Mouse (Mus musculus) NIH3T3 (cell line): ENCODE measurements around the gene Robo2.
A peak's percentile ranks its signal among the peaks of the same experiment; 100 is the strongest.

Source experiments
- DNase-seq: peaks from one replicate; pipeline ENCODE4 v3.0.0-alpha.2; 2012; ENCODE audit warnings: low read depth

Robo2 gene

DNA sequence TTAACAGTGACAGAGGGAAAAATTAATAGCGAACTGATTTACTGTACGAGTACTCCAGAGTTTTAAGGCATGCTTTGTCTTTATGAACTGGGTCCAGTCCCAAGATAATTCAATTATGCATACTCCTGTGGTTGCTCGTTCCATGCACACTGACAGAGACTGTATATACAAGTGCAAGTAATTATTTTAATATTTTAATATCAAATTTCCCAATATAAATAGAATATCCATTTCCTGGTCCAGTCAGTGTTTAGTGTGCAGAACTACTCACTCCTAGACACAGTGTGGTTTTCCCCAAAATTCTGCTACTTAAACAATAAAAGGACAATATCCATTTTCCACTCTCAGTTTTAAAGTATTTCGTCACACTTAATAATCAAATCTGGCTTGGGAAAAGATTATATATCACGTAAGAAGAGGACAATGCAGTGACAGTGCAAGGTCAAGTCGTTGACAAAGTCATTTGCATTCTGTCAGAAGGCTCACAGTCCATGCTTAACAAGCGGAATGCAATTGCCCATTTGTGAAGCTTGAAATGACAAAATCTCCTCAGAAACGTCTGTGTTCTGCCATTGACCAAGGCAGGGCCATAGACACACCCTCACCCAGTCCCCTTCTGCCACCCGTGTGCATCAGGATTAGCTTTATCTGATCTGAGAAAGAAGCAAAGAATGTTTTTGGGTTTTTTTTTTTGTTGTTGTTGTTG, 89.8 kb downstream of the Robo2 start:
- DNase-seq, result no peak

DNA sequence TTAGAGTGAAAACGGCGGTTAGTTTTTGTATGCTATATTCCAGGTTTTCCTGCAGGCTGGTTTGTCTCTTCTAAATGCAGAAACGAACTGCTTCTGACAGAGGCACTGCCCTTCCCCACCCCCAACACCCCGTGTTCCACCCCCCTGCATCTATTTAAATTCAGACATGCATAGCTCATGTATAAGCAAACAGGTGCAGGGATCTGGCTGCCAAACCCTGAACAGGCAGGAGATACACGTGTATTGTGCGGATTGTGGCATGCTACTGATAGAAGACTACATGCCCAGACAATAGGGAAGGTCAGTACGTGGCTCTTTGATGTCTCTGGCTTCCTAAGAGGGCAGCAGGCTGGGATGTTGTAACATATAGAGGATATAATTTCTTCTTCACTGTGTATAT, 95.5 kb downstream of the Robo2 start:
- no peak for DNase-seq

DNA sequence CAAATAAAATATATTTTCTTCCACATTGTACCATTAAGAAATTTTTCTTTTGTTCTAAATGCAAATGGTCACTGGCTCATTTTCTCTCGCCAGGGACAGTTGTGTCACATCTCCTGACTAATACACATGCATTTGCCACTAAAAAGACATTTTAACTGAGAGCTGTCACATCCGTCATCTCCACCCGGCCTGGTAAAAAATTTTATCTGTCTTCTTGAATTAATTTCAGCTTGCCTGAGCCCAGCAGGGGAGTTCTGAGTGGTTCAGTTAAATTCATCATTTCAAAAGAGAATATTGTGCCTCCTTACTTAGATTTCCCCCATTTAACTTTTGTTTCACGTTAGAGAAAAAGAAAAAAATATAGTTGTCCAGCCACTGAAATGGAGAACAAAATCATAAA, 98.4 kb downstream of the Robo2 start:
- no peak for DNase-seq

DNA sequence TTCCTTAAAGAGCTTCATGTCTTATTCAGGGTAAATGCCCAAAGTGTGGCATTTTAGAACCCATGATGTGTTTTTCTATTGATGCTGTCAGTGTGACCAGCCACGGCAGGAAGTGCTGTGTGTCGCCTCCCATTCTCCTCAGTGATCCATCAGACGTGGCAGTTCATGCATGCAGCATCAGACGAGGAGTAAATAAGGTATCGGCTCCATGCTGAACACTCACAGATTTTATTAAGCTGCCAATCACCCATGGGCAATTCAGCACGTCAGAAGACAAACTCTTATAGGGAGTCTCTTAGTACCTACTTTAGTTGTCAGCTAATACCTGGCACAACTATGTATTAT, 104.1 kb downstream of the Robo2 start:
- DNase-seq, result no peak

DNA sequence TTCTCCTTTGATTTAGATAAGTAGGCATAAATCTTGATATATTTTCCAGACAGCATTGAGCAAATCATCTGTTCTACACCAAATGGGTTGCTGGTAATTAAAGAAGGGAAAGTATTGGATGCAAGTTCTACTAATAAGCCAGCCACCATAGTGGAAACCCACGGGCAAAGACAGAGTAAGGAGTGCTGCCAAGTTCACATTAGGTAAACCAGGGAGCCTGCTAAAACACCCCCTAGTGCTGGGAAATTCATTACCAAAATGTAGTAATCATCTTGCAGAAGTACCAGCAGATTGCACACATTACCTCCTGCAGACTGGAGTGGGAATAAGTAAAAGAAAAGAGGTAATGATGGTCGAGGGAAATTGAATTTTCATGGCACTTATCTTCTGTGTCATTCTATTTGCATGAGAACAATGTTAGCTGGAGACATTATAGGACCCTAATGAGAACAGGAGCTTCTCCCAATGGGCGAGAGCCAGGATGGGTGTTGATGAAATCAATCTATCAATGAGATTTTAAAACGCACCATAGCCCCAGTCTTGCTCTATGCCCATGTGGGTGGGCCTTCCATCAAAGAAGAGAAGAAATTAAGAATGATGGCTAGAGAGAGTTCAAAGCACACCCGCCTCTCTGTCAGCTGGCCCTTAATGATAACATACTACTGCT, 104.6 kb downstream of the Robo2 start:
- no peak for DNase-seq

DNA sequence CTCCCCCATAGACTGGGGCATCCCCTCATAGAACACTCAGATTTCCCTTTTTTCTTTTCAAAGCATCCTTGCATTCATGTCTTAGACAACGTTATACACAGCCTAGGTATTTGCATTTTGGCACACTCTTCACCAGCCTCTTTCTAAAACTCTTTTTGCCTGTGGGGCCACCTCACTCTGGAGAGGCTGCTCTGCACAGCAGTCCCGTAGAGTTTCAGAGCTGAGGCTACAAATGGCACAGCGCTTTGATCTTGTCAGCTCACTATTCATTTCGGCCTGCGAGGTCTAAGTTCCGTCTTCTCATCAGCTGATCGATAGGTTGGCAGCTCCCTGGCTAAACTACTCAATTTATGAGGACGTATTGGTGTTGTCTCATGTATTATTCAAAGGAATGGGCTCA, 123.7 kb downstream of the Robo2 start:
- DNase-seq, result no peak

DNA sequence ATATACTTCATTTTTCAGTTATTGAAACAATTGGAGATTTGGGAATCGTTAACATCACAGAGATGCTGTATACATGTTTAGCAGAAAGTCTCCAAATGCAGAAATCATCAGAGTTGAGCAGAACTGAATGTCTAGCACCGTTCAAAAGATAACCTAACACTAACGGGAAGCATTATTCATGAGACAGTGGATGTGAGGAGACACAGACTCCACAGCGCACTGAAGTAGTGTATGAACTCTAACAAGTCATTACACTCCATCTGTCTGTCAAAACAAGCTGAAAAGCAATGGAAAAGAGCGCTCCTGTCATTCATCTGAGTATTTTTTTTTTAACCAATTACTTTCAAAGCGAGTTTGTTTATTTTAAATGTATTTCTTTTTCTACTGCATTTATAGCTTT, 129.1 kb downstream of the Robo2 start:
- no peak for DNase-seq

DNA sequence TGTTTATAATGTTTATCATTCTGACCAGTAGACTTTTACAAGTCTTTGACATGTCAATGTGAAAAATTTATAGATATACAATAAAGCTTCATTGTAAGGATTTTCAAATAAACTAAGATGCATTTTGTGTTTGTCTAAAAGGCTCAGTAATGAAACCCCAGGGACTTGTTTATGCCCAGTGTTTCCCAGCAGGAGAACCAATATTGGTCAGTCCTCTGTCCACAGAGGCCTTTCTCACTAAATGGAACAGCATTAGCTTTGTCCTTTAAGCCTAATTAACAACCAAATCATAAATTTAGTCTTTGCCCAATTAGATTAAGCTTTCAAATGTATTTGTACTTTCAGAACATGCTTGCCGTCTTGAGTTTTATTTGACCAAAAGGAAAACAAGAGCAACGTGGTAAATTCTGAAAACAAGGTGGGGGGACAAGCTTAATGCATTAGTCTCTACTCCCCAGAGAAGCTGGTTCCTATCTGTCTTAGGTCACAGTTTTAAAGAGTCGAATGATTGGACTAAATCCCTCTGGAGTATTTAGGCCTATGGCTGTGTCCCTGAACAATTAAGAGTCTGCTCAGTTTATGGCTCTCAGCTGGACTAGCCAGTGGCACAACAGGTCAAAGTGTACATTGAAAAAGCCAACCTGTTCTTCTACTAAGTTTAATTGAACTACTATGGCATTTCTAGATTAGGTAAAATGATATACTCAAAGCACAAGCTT, 134.6 kb downstream of the Robo2 start:
- DNase-seq, result no peak

DNA sequence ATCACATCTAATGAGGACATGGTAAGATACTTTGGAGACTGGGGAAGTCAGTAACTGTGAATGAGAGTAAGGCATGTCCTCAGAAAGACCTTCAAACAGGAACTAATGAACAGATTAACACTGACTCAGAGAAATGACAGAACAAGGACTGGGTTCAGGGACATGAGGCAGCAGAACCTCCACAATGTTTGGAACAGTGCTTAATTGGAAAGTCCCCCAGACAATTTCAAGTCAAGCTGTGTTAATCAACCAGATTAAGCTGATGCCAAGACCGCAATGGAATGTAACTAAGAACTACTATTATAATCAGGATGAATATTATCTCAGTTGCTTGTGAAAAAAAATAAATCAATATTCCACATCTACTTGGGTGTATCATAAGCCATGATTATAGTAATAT, 137.0 kb downstream of the Robo2 start:
- no peak for DNase-seq

DNA sequence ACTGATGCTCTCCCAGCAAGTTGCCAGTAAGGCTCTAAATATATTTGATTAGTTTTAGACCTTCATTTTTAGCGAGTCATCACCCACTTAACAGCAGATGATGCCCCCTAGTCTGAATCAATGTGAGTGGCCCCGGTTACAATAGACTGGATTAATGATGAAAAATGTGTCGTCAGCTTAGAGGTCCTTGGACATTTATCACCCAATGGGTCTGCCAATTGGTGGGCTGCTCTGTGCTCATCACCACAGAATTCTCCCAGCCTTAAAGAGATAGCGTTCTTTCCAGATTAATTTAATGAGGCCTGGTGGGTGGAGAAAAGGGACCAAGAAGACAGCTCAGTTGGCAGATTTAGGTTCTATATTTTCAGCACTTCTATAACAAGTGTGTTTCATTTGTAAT, 138.6 kb downstream of the Robo2 start:
- no peak for DNase-seq

DNA sequence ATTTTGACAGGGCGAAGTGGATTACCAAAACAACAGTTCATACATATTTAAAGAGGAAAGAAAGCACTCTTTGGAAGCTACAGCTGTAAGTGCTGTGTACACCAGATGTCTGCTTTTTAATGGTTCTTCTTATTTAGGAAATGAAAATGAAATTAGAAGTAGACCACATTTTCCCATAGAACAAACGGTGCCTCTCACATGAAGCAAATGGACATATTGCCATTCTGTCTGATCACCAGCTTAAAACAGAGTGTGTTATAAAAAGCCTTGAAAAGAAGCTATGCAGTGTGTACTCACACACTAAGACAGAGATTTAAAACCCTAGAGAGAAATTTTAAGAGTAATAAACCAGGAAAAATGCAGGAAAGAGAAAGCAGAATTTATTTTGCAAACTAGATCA, 153.4 kb downstream of the Robo2 start:
- DNase-seq, result no peak

DNA sequence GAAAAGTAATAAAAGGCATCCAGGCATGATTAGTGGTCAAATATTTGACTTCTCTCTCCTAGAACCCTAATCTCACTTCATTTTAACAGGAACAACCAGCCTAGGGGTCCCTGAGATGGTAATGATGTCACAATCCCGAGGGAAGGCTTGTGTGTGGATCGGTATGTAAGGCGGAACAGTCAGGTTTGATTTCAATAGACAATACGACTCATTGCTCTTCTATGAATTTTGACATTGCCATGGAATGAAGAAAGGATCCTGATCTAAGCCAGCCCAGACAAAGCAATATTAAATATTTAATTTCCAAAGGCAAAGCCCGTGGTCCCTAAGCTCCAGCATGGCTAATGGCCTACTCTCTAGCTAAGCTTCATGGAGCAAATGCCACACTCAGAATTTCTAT, 167.2 kb downstream of the Robo2 start:
- no peak for DNase-seq

DNA sequence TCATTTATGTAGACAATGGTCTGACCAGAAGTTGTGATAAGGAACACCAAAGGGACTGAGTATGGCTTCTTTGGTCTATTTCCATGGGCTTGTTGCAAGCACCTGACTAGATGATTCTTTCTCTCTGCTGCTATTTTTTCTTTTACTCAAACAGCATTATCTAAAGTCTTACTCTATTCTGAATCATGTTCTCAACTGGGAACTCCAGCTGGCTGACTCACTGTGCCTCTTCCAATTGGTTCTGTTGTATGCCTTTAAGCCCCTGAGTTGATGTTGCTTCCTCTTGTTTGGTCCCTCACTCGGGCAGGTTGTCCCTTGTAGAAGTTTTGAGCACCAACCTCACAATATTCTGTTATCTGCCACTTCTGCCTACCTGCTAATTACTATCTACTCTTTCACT, 170.1 kb downstream of the Robo2 start:
- no peak for DNase-seq

DNA sequence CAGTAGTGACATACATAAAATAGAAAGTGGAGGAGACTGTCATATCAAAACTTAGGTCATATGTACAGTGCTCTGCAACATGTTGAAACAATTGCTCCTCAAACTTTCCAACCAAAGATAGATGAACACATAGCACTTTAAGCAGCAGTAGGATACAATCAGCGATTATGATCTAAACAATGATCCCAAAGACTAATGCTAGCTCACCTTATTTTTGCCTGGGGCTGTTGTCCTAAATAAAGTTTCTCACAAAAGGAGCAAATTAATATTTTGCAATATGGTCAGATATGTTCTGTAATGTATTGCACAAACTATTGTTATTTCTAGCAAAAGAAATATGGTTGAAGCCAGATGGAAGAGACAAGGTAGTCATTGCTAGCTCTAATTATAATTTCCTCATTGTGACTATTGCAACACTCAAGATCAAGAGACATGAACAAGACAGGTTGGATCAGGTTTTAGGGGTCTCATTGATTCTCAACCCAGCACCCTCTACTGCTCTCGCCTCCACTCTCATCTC, 174.2 kb downstream of the Robo2 start:
- DNase-seq, result no peak

DNA sequence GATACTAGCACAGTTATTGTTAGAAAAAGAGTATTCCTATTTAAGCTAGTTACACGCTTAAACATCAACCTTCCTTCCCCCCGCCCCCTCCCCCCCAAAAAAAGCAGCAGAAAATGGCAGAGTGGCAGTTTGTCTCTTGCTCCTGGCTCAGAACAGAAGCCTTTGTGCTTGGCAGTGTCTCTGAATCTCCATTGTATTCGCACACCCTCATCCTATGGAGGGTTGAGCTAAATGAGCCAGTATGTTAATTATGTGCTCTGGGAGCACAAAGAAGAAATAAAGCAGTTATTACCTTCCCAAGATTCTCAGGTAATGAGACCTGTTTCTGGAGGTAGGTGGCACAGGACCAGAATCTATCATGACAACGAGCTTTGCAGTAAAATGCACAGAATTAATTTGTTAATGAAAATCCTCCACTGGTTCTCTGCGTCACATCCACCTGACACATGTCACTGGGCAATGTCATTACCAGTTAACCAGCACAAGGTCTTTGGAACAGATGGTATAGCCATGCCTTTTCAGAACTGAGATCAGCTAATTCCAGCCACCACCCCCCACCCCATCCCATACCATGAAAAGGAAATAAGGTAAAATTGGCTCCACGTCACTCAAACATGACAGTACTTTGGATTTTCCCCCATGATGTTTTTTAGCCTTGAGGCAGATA, 177.1 kb downstream of the Robo2 start:
- DNase-seq, result no peak

DNA sequence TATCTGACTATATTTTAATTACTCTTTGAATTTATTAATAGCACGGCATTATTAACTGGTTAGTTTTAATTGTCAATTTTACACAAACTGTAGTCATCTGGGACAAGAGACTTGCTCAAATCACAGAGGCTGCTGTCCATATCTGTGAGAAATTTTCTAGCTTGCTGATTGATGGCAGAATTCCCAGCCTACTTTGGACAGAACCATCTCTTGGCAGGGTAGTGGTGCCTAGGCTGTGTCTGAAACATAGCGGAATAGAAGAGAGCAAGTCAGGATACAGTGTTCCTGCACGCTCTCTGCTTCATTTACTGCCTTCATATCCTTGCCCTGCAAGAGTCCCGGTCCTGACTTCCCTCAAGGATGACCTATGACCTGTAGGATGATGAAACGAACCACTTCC, 178.0 kb downstream of the Robo2 start:
- DNase-seq, result no peak

DNA sequence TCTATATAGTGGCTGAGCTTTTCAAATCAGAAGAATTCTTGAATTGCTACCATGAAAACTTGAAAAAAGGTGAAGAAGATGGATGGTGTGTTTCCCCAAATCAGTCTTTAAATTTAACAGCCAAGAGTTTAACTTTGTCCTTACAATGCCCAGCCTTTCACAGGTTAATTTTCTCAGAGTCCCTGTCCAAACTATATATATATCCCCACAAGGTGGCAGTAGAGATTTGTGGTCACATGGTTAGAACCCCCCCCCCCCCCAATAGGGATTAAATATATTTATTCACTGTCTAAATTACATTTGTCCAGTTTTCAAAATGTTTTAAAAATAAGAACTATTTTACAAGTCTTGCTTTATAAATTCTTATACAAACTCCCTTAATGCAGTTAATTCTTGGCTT, 184.3 kb downstream of the Robo2 start:
- DNase-seq, result peak; percentile 2

DNA sequence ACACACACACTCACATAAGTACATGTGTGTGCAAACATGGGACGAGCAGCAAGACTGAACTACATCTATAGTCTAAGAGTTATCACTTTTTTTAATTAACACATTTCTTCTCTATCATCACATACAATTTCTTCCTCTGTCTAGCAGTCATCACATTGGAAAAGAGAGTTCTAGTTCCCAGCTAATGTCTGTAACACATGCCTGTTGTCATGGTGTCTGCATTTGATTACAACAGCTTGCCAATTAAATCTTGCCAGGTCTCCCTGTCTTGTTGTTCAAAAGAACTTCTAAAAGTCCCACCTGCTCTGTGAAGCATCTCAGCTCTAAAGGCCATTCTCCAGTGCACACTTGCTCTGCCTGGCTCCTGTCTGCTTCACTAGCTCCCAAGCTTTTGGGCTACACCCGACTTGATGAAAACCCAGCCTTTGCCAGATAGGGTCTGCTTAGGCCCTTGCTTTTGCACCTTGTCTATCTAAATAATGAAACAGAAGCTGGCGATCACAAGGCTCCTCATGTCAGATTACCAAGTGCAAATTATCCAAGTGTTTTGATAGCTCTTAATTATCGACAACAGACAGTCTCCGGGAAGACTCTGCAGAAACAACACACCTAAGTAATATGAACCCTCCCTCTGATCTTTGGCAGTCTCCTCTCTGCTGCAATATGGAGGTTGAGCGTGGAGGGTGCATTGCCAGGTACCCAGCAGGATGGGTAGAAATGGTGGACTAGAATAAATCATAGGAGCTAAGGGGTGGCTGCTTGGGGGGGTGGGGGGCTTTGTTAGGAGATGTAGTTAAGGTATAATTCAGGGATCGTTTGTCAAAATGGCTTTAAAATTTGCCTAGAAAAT, 186.0 kb downstream of the Robo2 start:
- DNase-seq, result no peak

DNA sequence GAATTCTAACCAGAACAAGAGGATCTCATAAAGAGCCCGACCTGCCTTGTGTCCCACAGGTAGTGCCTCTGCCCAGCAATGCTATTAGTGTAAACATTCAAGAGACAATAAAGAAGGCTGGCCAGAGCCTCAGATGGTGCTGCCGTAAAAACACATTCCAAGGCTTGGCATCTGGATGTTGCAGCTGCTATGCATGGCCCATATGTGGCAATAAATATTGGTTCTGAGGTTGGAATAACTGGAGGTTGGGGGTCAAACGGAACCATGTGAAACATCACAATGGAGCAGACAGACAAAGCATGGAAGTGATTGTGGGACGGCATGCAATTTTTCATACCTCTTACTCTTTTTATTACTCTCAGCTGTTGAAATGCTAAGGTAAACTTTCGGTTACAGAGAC, 189.1 kb downstream of the Robo2 start:
- DNase-seq, result no peak

DNA sequence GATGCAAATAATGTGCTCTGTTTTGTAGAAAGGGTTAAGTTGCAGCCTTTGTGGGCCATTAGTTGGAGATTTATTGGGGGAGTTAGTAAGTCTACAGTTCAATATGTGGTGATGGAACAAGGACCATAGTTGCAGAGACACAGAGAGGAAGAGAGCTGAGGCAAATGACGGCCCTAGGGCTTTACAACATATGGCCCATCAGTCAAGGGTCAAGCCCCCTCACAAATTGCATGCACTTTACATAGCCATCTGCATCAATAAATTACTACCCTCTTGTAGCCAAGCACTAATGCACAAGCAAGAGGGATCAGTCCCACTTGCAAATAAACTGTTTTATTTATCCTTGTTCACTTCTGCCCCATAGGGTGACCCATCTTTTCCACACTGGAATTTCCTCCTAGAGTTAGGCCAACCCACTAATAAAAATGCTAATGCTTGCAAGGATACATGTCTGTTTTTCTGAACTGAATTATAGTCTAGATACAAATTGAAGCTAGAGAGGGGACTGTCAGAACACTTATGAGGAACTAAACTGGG, 194.7 kb downstream of the Robo2 start:
- no peak for DNase-seq

DNA sequence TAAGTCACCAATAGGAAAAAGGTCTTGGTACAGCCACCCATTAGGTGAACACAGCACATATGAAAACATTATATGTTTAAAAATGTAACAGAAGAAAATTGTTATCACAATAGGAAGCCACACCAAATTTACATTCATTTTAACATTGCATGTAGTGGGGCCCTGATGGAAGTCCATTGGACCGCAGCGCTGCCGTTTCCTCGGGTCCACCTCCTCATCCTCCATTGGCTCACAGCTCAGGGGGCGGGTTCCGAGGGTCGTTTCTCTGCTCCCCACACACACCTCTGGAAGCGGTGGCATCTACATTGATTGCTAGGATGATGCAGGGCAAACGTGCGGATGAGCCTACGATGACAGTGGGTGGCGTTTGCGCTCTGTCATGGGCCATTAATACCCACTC, 195.8 kb downstream of the Robo2 start:
- DNase-seq, result no peak

DNA sequence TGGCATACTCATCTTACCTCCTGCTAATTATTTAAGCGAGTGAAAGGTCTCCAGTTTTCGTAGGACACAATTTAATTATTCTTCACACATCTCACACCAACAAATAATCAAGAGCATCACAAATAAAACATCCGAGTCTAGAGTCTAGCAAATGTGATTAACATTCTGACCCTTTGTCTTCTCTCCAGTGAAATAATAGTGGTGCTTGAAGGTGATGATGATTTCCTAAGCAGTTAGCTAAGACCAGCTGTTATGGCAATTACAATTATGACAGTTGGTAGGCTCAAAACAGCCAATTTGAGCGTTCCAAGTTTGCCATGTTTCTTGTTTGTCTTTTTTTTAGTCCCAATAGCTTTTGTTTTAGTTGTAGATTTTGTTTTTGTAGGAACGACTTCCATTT, 210.9 kb downstream of the Robo2 start:
- DNase-seq, result no peak
